Mouse (Mus musculus): Measurements from ENCODE around the gene Aldh1a1. TPM values are rescaled to one million over a fixed set of nuclear protein-coding genes. Genes with fewer than 3 reads are reported as not detected.
A peak's percentile ranks its signal among the peaks of the same experiment; 100 is the strongest.

Aldh1a1 gene
- polyA plus RNA-seq, 1 experiment: 11.4 TPM

- TF ChIP-seq CTCF (IDR thresholded peaks at IDR 0.05; ENCODE audit: extremely low read depth, insufficient read length, insufficient replicate concordance, low read depth, low read length) (no peak), POLR2A (IDR thresholded peaks at IDR 0.05; ENCODE audit: low read depth, low read length) (no peak)
- Histone ChIP-seq H3K36me3 (ENCODE audit: control insufficient read depth, insufficient read depth, low read length) (no peaks in the 10 kb centered on the region), H3K27ac (ENCODE audit: insufficient read depth, low read depth, low read length) (peak overlapping the region; percentile 6; the same call in 1 of the 2 replicates), H3K4me1 (ENCODE audit: control insufficient read depth, insufficient read depth, insufficient read length, low read length) (peaks cover 2% of the 10 kb centered on the region; the same call in 1 of the 2 replicates), H3K27me3 (ENCODE audit: control insufficient read depth, insufficient read depth, low read length) (no peaks in the 10 kb centered on the region), H3K4me3 (ENCODE audit: low read depth, low read length) (no peak overlapping the region)
- 49% methylated on average over 1 of the region's 1 CpGs for WGBS
Measured at GRCm38 (mm10) chr19:20529921-20530696, 37.6 kb downstream of the Aldh1a1 start.

GRCm38 (mm10) chr19:20536538-20536937 is 44.0 kb downstream of the Aldh1a1 start:
- Histone ChIP-seq H3K36me3 (ENCODE audit: control insufficient read depth, insufficient read depth, low read length) (no peaks in the 10 kb centered on the region), H3K27ac (ENCODE audit: insufficient read depth, low read depth, low read length) (no peak overlapping the region), H3K4me3 (ENCODE audit: low read depth, low read length) (no peak overlapping the region), H3K4me1 (ENCODE audit: control insufficient read depth, insufficient read depth, insufficient read length, low read length) (no peaks in the 10 kb centered on the region), H3K27me3 (ENCODE audit: control insufficient read depth, insufficient read depth, low read length) (no peaks in the 10 kb centered on the region)
- TF ChIP-seq CTCF (IDR thresholded peaks at IDR 0.05; ENCODE audit: extremely low read depth, insufficient read length, insufficient replicate concordance, low read depth, low read length): no peak
- TF ChIP-seq POLR2A (IDR thresholded peaks at IDR 0.05; ENCODE audit: low read depth, low read length): no peak
- 52% methylated on average over 7 of the region's 7 CpGs for WGBS

- Histone ChIP-seq H3K27ac (ENCODE audit: insufficient read depth, low read depth, low read length) (no peak overlapping the region), H3K27me3 (ENCODE audit: control insufficient read depth, insufficient read depth, low read length) (no peaks in the 10 kb centered on the region), H3K36me3 (ENCODE audit: control insufficient read depth, insufficient read depth, low read length) (no peaks in the 10 kb centered on the region), H3K4me1 (ENCODE audit: control insufficient read depth, insufficient read depth, insufficient read length, low read length) (no peaks in the 10 kb centered on the region), H3K4me3 (ENCODE audit: low read depth, low read length) (no peak overlapping the region)
- 78% methylated on average over 4 of the region's 4 CpGs for WGBS
- TF ChIP-seq POLR2A (IDR thresholded peaks at IDR 0.05; ENCODE audit: low read depth, low read length) (no peak), CTCF (IDR thresholded peaks at IDR 0.05; ENCODE audit: extremely low read depth, insufficient read length, insufficient replicate concordance, low read depth, low read length) (no peak)
Measured at GRCm38 (mm10) chr19:20541044-20541443, 48.5 kb downstream of the Aldh1a1 start.

- no peaks in the 10 kb centered on the region for H3K27me3 ChIP-seq (ENCODE audit: control insufficient read depth, insufficient read depth, low read length)
- H3K27ac ChIP-seq (ENCODE audit: insufficient read depth, low read depth, low read length): no peak overlapping the region
- TF ChIP-seq POLR2A (IDR thresholded peaks at IDR 0.05; ENCODE audit: low read depth, low read length): no peak
- H3K36me3 ChIP-seq (ENCODE audit: control insufficient read depth, insufficient read depth, low read length): no peaks in the 10 kb centered on the region
- no peak overlapping the region for H3K4me3 ChIP-seq (ENCODE audit: low read depth, low read length)
- WGBS: 86% methylated on average over 1 of the region's 1 CpGs
- no peaks in the 10 kb centered on the region for H3K4me1 ChIP-seq (ENCODE audit: control insufficient read depth, insufficient read depth, insufficient read length, low read length)
Measured at GRCm38 (mm10) chr19:20541924-20542323, 49.4 kb downstream of the Aldh1a1 start.

- Histone ChIP-seq H3K4me3 (ENCODE audit: low read depth, low read length) (no peak overlapping the region), H3K36me3 (ENCODE audit: control insufficient read depth, insufficient read depth, low read length) (no peaks in the 10 kb centered on the region), H3K27me3 (ENCODE audit: control insufficient read depth, insufficient read depth, low read length) (no peaks in the 10 kb centered on the region), H3K4me1 (ENCODE audit: control insufficient read depth, insufficient read depth, insufficient read length, low read length) (no peaks in the 10 kb centered on the region), H3K27ac (ENCODE audit: insufficient read depth, low read depth, low read length) (no peak overlapping the region)
- WGBS: 89% methylated on average over 1 of the region's 1 CpGs
- TF ChIP-seq CTCF (IDR thresholded peaks at IDR 0.05; ENCODE audit: extremely low read depth, insufficient read length, insufficient replicate concordance, low read depth, low read length) (no peak), POLR2A (IDR thresholded peaks at IDR 0.05; ENCODE audit: low read depth, low read length) (no peak)
Measured at GRCm38 (mm10) chr19:20543816-20544215, 51.3 kb downstream of the Aldh1a1 start.

GRCm38 (mm10) chr19:20544941-20545340 is 52.4 kb downstream of the Aldh1a1 start:
- 69% methylated on average over 1 of the region's 1 CpGs for WGBS
- no peaks in the 10 kb centered on the region for H3K4me1 ChIP-seq (ENCODE audit: control insufficient read depth, insufficient read depth, insufficient read length, low read length)
- TF ChIP-seq CTCF (IDR thresholded peaks at IDR 0.05; ENCODE audit: extremely low read depth, insufficient read length, insufficient replicate concordance, low read depth, low read length): no peak
- no peak for TF ChIP-seq POLR2A (IDR thresholded peaks at IDR 0.05; ENCODE audit: low read depth, low read length)
- no peaks in the 10 kb centered on the region for H3K27me3 ChIP-seq (ENCODE audit: control insufficient read depth, insufficient read depth, low read length)
- no peak overlapping the region for H3K27ac ChIP-seq (ENCODE audit: insufficient read depth, low read depth, low read length)
- no peaks in the 10 kb centered on the region for H3K36me3 ChIP-seq (ENCODE audit: control insufficient read depth, insufficient read depth, low read length)
- no peak overlapping the region for H3K4me3 ChIP-seq (ENCODE audit: low read depth, low read length)

GRCm38 (mm10) chr19:20547025-20547424 is 54.5 kb downstream of the Aldh1a1 start:
- TF ChIP-seq CTCF (IDR thresholded peaks at IDR 0.05; ENCODE audit: extremely low read depth, insufficient read length, insufficient replicate concordance, low read depth, low read length): no peak
- TF ChIP-seq POLR2A (IDR thresholded peaks at IDR 0.05; ENCODE audit: low read depth, low read length): no peak
- WGBS: 26% methylated on average over 3 of the region's 3 CpGs

More at GRCm38 (mm10) chr19:20547025-20547424, 54.5 kb downstream of the Aldh1a1 start:
- H3K27me3 ChIP-seq (ENCODE audit: control insufficient read depth, insufficient read depth, low read length): no peaks in the 10 kb centered on the region
- peaks cover 4% of the 10 kb centered on the region for H3K4me1 ChIP-seq (ENCODE audit: control insufficient read depth, insufficient read depth, insufficient read length, low read length)
- no peak overlapping the region for H3K4me3 ChIP-seq (ENCODE audit: low read depth, low read length)
- H3K36me3 ChIP-seq (ENCODE audit: control insufficient read depth, insufficient read depth, low read length): no peaks in the 10 kb centered on the region
- H3K27ac ChIP-seq (ENCODE audit: insufficient read depth, low read depth, low read length): no peak overlapping the region
